Mouse (Mus musculus) thymus, adult 18-20 months (tissue): ENCODE results near the gene Olig1.
A peak's percentile ranks its signal among the peaks of the same experiment; 100 is the strongest.

Source experiments
- DNase-seq, 2 experiments: peaks; one replicate each; pipeline ENCODE4 v3.0.0; 2022; ENCODE audit warnings: mixed read lengths in 2 of 2

Olig1 gene

DNA sequence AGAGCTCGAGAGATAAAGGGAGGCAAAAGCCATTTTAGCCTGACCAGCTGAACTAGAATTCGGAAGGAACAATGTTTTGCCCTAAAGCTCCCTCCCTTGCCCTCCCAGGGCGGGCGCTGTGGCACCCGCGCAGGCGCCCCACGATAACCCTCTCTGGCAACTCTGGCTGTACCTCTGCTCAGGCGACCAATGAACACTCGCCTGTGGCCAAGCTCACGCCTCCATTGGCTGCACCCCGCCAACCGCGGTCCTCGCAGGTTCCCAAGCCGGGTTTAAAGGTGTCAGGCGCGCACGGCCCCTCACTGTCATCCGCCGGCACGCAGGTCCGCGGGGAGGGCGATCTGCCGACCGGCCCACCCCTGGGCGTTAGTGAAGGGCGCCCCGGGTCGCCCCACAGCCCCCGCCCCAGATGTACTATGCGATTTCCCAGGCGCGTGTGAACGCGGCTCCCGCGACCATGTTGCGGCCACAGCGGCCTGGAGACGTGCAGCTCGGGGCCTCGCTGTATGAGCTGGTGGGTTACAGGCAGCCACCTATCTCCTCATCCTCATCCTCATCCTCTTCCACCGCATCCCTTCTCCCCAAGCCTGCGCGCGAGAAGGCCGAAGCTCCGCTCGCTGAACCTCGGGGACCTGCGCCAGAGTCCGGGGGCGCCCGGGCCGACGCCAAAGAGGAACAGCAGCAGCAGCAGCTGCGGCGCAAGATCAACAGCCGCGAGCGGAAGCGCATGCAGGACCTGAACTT, at the start of gene Olig1:
Gene Olig1 (plus strand): TSS at position 305 of the 744 bp plus-strand sequence.
- DNase-seq, result peak in 1 of 2 experiments; percentile 6

DNA sequence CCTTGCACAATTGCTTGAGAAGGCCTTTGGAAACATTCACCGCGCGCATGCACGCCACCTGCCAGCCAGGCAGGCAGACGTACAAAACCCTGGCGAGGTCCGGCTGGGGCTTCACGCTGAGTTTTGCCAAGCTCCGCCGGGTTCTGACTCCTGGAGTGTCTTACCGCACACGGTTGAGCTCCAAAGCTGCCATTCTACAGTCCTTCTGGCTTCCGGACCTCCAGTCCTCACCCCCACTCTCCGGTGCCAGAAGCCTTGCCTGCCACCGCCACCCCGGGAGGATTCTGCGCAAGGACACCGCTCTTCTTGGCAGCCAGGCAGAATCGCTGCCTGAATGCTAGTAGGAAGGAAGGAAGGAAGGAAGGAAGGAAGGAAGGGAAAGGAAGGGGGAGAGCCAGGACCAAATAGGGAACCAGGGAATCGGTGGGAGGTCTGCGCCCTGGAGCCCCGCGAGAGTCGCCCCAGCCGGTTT, 47.4 kb upstream of the Olig1 start:
- DNase-seq, result no peak

DNA sequence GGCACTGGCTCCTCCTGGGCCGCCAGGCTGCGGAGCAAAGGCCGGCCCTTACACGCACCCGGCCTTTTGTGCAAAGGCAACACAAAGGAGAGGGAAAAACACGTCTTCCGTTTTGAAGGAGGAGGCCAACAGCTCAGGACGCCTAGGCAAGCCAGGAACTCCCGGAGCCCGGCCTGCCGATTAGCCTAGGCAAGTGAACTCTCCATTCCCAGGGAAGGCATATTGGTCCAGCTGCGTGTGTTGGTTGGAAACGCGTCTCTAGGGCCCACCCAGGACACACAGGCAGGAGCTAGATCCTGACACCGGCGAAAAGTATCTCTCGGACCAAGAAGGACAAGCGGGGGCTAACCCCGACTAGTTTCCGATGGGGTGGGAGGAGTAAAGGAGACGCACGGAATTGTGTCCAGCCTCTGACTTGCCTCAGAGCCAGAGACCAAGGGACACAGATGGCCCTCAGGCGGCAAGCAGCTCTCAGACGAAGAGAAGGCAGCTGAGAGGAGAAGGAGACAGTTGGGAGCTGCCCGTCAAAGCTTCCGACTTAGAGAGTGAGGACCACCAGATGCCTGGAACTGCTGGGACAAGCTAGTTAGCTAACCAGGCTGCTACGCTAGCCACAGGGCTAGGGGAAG, 46.8 kb upstream of the Olig1 start:
- DNase-seq, result no peak

DNA sequence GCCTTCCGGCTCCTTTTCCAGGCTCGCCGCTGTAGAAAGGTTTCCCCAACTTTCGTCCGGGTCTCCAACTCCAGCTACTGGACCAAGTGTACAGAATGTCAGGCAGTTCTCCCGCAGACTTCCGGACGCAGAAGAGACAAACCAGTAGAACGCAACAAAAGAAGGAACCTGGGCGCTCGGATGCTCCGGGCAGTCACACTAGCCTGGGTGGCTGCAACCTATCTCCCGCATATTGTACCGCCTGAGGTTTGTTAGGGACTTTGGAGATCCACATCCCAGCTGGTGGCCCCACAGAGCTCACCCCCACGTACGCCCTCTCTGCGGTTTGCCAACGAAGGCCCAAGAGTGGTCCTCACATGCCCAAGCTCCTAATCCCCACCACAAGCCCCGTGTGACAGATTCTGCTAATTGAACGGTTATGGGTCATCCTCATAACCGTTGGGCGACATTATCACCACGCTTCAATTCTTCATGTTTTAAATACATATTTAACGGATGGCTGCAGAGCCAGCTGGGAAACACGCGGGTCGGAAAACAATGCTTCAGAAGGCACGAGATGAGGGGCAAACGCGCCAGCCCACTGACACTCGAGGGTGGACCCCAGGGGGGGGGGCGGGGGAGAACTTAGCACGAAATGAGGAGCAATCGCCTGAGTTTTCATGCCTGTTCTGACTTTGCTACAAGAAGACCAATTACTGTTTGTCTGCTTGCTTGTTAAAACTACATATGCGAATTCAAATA, 46.1 kb upstream of the Olig1 start:
- DNase-seq, result no peak

DNA sequence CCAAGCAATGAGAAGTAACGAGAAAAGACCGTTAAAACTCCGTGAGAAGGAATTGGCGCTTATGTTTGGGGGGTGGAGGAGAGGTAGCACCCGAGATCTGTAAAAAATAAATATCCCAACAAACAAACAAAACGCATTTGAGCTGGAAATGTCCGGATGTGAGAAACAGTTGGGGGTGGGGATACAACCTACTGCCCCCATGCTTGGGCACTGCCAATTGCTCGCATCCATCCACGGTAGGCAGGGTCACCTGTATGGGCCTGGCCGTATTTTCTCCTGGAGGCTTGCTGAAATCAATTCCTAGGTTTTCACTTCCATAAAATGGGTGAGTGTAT, 45.5 kb upstream of the Olig1 start:
- no peak for DNase-seq

DNA sequence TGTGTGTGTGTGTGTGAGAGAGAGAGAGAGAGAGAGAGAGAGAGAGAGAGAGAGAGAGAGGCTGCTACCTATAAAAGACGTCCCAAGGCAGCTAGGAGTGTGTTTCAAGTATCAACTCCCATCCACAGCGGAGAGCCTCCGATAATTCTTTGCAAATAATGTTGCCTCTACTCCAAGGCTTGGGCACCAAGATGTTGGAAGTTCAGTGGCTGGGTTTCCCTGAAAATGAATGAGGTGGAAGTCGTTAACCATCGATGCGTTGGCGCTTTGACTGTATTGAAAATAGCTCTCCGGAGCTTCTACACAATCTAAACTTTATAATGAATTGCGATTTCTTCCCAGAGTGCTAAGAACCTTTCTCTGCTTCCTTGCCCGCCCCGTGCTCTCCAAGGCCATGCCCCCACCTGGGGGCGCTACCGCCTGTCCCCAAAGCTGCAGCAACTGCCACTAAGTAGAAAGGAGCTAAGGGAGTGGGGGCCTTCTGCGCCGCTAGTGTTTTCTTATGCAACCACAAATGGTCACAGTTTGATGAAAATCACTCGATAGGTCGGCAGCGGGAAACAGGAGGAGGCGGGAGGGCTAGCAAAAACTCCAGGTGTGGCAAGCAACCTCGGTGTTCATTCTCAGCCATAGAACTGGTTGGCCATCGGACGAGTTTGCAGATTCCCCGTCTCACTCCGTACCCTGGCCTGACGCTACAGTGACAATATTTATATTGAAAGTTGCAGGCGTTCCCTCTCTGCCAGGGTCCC, 44.9 kb upstream of the Olig1 start:
- DNase-seq, result no peak

DNA sequence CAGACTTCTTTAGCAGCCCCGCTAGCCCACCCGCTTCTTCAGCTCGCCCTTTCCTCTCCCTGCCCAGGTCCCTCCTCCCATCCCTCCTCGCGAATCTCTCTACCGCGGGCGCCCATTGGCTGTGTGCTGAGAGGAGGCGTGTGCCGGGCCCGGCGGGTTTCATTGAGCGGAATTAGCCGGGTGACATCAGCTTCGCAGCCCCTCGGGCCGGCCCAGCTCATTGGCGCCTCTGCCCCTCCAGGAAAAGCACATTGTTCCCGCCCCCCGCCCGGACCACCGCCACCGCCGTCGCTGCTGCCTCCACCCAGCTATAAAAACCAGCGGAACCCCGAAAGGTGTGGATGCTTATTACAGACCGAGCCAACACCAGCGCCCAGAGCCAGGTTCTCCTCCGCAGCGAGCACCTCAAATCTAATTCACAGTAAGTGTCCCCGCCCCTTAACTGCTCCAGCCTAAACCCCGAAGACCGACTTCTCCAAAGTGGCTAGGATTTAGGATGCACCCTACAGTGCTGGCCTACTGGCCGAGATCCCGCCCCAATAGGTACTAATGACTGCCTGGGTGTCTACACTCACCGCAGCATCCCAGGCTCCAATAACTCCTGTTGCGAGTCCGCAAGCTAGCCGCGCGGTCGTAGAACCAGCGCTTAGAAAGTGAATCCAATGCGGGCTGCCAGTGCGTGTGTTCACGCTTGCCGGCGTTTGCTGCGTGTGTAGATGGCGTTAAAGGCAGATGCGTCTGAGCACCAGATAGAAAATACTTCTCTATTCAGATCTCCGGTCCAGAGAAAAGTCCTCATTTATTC, 44.1 kb upstream of the Olig1 start, which contains the start of gene Olig2:
Gene Olig2 (plus strand): TSS at position 225 of the 805 bp plus-strand sequence.
- DNase-seq, result no peak

DNA sequence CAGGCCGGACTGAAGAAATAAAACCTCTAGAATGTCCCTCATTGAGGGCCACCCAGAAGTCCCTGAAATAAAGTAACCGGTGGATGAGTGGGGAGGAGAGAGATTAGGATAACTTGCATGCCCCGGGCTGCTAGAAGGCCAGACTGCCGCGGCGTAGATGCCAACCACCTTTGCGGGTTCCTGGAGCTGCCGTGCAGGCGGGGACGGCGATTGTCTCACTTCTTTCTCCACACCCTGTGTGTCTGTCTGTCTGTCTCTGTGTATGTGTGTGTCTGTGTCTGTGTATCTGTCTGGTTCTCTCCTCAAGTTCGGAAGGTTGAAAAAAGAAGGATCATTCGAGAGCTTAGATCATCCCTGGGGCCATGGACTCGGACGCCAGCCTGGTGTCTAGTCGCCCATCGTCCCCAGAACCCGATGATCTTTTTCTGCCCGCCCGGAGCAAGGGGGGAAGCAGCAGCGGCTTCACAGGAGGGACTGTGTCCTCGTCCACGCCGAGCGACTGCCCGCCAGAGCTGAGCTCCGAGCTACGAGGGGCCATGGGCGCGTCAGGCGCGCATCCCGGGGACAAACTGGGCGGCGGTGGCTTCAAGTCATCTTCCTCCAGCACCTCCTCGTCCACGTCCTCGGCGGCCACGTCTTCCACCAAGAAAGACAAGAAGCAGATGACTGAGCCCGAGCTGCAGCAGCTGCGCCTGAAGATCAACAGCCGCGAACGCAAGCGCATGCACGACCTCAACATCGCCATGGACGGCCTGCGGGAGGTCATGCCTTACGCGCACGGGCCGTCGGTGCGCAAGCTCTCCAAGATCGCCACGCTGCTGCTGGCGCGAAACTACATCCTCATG, 43.3 kb upstream of the Olig1 start:
- no peak for DNase-seq

DNA sequence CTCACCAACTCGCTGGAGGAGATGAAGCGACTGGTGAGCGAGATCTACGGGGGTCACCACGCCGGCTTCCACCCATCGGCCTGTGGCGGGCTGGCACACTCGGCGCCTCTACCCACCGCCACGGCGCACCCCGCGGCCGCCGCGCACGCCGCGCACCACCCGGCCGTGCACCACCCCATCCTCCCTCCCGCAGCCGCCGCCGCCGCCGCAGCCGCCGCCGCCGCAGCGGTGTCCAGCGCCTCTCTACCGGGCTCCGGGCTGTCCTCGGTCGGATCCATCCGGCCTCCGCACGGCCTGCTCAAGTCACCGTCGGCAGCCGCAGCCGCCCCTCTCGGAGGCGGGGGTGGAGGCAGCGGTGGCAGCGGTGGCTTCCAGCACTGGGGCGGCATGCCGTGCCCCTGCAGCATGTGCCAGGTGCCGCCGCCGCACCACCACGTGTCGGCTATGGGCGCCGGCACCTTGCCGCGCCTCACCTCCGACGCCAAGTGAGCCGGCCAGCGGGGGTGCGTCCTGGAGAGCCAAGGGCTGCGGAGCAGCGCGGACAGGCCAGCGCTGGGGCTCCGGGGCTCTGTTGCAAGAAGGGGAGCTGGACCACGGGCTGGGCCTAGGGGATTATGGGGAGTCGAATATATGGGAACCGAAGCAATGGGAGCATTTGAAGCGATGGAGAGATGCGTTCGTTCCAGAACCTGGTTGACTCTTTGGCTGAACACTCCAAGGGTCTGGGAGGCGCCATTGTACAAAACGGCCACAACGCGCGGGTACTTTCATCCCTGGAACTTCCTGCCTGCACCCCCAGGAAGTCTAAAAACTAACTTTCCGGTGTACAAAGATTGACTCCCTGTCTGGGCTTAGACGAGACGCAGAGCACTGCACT, 42.5 kb upstream of the Olig1 start:
- DNase-seq, result no peak

DNA sequence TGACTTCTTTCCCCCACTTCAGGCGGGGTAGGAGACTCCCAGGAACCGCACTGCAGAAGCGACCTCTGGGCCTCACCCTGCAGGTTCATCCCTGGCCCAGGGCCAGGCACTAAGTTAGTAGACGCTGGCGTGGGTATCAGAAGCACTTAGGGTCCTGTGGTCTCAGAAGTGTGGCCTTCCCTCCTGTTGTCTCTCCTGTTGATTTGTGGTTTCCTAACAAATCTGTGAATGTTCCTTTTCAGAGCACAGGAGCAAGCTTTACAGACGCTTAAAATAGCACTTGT, 41.9 kb upstream of the Olig1 start:
- DNase-seq, result no peak

DNA sequence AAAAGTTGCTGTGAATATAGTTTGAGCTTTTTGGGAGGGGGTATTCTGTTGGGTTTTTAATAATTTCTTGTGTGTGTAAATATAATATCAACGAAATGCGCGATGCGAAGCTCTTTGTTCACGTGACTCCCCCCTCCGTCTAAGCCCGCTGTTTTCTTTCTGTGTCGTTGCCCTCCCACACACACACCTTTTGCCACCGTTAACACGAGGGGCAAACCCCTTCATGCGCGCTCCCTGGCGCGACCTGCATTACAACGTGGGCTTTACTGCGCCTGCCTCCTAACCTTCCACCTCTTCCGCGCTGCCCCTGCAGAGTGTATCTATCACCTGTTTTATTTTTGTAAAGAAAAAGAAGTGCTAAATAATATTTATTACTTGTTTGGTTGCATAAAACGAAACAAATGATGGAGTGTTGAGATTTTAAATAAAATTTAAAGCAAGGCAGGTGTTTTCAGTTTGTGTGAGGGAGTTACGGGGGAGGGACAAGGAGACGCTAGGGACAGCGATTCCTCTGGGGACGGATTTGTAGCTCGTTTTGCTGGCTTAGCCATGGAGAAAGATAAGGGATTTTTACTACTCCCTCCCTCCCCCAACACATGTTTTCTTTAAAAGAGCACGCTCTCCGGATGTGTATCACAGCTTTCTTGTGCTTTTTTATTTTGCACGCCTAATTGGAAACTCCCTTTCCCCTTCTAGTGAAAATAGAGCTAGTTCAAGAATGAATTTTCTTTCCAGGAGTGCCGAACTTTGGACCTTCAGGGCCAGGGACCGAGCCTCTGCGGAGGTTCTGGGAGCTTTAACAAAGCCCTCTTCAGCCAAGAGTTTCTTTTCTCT, 41.1 kb upstream of the Olig1 start:
- no peak for DNase-seq

DNA sequence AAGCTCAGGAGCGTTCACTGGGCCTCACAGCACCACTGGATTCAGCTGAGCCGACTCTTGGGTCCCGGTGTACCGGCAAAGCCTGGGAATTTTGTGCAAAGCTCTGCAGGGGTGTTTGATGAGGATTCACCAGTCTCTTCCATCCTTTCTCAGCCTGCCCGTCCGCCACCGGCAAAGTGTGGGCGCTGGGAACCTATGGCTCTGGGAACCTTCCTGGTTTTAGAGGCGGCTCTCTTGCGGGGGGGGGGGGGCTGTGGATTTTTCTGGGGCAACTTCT, 40.6 kb upstream of the Olig1 start:
- no peak for DNase-seq

DNA sequence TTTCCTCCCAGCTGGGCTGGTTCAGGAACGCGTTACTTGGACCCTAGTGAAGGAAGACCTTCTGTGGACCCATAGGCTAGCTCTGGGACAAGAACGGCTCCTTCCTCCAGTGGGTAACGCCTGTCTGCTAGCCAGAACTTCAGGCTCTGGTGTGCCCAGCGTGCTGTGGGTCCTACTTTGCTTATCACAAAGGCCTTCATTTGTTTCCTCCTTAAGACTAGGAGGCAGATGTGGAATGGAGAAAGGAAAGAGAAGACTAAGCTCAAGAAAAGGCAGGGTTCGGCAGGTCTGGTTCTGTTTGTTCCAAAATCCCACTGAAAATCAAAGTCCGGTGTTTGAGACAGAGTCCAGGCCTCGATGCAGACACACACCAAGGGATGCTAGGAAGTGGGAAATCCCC, 39.9 kb upstream of the Olig1 start:
- DNase-seq, result no peak

DNA sequence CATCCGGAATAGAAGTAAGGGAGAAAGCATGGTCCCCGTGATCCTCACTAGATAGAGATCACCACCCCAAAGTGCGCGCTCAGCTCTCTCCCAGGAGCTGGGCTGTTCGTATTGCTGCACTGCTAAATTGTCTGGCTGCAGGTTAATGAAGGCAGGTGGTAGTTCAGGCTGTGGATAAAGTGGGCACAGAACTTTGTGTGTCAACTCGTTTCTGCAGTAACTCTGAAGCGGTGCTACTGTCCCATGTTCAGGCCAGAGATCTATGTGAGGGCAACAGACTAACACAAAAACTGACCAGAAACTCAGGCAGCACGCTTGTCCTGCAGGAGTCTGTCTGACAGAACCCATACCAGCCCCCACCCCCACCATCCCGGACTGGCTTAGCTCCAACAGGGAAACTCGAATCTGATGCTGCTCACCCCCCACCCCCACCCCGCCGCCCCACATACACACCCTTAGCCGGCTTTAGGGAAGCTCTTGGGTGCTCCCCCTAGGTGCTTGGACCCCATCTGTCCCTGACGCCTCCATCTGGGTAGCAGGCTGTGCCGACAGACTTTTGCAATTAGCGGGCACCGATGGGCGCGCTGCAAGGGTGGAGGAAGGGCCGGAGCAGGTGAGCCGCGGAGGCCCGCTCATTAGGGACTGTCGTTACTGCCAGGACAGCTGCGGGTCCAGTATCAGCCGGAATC, 37.6 kb upstream of the Olig1 start:
- no peak for DNase-seq

DNA sequence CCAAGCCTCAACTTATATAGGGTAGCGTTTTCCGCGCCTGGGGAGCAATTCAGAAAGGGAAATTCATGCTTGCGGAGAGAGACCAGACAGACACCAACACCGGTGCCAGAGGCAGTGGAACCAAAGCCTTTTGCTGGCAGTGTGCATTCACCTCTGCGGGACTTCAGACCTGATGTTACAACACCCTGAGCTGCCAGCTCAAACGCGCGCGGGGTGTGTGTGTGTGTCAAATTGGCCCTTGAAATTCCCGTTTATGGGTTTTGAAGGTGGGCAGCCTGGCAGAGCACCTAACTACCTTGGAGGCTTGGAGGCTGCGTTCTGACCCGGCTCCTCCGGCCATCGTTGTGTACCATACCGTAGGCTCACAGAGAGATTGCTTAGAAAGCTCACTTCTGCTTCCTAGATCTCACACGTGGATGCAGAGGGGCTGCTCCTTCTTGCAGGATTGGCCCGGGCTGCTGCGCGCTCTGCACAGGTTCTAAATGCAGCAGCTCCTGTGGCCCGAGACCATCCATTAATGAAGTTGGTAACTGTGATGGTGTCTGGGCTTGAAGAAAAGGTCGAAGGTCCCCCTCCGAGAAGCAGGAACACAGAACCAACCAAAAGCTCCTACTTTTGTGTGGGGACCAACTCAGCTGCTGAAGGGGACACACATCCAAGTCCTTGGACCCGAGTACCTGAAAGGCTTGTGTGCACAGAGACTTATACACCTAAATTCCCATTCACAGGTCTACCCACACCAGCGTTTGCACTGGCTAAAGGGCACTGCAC, 36.9 kb upstream of the Olig1 start:
- no peak for DNase-seq

DNA sequence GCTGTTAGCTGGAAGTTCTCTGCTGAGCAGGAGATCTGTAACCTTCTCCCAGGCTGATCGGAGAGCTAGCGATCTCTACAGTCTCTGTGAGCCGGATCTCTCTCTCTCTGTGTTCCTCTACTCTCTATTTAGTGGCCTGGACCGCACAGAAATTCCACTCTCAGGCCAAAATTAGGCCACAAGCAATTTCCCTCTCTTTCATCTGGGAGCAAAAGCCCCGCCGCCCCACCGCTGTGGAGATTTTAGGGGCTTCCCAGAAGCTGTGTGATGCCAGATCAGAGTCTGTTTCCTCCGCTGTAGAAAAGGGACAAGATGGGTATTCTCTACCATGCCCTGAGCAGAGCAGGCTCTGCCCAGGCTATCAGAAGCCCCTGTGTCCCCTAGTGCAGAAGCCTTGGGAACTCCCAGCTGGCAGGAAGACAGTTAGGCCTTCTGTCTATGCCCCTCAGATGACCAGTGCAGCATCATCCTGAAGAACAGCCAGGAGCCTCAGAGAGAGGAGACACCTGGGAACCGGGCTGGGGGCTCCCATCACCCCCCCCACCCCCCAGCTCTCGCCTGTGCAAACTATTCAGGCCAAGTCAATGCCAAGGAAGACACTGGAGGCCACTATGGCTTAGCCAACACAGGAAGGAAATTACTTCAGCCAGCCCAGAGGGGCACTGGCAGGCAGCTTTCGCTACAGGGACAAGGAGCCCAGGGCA, 36.2 kb upstream of the Olig1 start:
- no peak for DNase-seq

DNA sequence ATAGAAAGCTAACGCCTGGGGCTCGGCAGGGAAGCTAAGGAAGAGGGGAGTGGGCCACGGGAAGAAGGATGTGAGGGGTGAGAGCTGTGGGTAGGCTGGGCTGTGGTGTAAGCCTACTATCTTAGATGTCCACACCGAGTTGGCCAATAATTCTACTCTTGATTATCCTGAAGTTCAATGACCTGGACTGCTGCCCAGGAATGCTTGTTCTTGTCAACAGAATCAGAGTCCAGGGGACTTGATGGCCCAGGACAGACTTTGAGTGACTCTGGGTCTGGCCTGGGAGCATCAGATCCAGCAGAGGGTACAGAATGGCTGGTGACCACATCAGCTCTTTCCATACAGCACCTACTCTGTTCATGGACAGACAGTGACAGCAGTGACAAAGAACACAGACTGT, 30.5 kb upstream of the Olig1 start:
- DNase-seq, result no peak

DNA sequence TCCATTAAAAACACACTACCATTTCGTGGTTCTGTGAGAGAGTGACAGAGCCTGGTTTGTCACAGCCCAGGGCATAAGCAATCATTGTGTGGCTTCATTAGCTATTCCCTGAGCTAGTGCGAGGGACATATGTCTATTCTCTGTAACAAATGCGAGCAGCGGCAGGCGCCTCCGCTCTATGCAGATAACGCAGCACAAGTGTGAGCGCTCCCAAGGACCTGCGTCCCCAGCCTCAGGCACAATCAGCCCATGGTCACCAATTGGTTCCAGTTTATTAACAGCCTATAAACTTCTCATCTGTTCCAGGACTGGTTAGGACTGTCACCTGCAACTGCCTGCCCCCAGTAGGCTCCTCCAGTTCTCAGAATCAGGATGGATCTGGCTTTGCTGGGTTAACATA, 23.3 kb upstream of the Olig1 start:
- no peak for DNase-seq
